20 mouse cellular contexts compared by ENCODE assay signal in genomic region chr14:61301323-61301722, GRCm38 (mm10). TPM values are rescaled to one million over a fixed set of nuclear protein-coding genes. Genes with fewer than 3 reads are reported as not detected.
"Had no signal": no experiment of that assay in that cellular context is flagged by ENCODE, and none has a peak within 500 bp of the region (broad histone marks: within the 10 kb centered on the region; RNA-seq: fewer than 3 reads in every experiment).

No protein-coding gene starts in this region.

- DNase-seq: kidney, adult 18-20 months; kidney, postnatal 25 days; layer of hippocampus, adult 9-11 months; liver, embryonic 13.5 days; lung, adult 2 months; lung, postnatal 14 days; lung, postnatal 4 days; midbrain, embryonic 14.5 days; thymus, adult 2 months; thymus, postnatal 25 days had no signal

- H3K4me2 ChIP-seq: liver, embryonic 13.5 days; midbrain, embryonic 11.5 days had no signal

- H3K4me3 ChIP-seq: layer of hippocampus, adult 2 months; left cerebral cortex, adult 2 months; liver, embryonic 13.5 days; megakaryocyte, embryonic 14.5 days had no signal

- H3K27ac ChIP-seq: kidney, postnatal 0 days; layer of hippocampus, adult 2 months; left cerebral cortex, adult 2 months; liver, embryonic 13.5 days; stomach, postnatal 0 days had no signal

- H3K4me1 ChIP-seq: liver, embryonic 13.5 days had no signal

- H3K9me3 ChIP-seq: liver, embryonic 13.5 days had no signal

- H3K36me3 ChIP-seq: liver, embryonic 13.5 days had no signal

- H3K9ac ChIP-seq: liver, embryonic 13.5 days had no signal

- H3K27me3 ChIP-seq: liver, embryonic 13.5 days had no signal

RNA-seq across cellular contexts. Expression of gene Arl11, which starts 8.2 kb away (rescaled TPM):
- total RNA-seq: midbrain, postnatal 0 days had no signal

RNA-seq across cellular contexts. Expression of gene Sgcg, which starts 43.0 kb away (rescaled TPM):
- total RNA-seq: left cerebral cortex, postnatal 36 days had no signal
- polyA plus RNA-seq: liver, adult 2 months; midbrain, embryonic 11.5 days; midbrain, embryonic 14.5 days; small intestine, adult 2 months had no signal
